Mouse (Mus musculus) lung, embryonic 14.5 days (tissue): ENCODE measurements at regions not wholly inside any gene's neighbourhood (a gene's known extent, or its start where the extent isn't known, plus 50 kb on each side); places are given as distances from the start of the nearest gene placed in this dataset.
A peak's percentile ranks its signal among the peaks of the same experiment; 100 is the strongest.

Source experiments
- ATAC-seq: fragments of 200-750 bp; cut with Nextera tagmentation; 2 replicates; pipeline ENCODE4 v1.8.0; 2017; ENCODE audit warnings: mild to moderate bottlenecking, moderate TSS enrichment, moderate library complexity; ENCODE audit not compliant: insufficient read depth
- DNase-seq: peaks from one replicate; pipeline ENCODE4 v3.0.0-alpha.2; 2015
- H3K27ac ChIP-seq: fragments of 300-500 bp; sonication (generic); 2 replicates; pipeline ENCODE4 v1.5.1; 2014; ENCODE audit warnings: low read depth, mild to moderate bottlenecking, moderate library complexity
- H3K27me3 ChIP-seq: fragments of 300-500 bp; sonication (generic); 2 replicates; pipeline ENCODE4 v1.6.1; 2014; ENCODE audit warnings: low read length, control low read depth; ENCODE audit not compliant: insufficient read depth
- H3K36me3 ChIP-seq: fragments of 300-500 bp; sonication (generic); 2 replicates; pipeline ENCODE4 v1.6.1; 2014; ENCODE audit warnings: control low read depth; ENCODE audit not compliant: insufficient read depth
- H3K4me1 ChIP-seq: fragments of 300-500 bp; sonication (generic); 2 replicates; pipeline ENCODE4 v1.6.1; 2014; ENCODE audit warnings: antibody characterized with exemption, control low read depth; ENCODE audit not compliant: insufficient read depth
- H3K4me2 ChIP-seq: fragments of 300-500 bp; sonication (generic); 2 replicates; pipeline ENCODE4 v1.6.1; 2014; ENCODE audit warnings: mild to moderate bottlenecking
- H3K4me3 ChIP-seq: fragments of 300-500 bp; sonication (generic); 2 replicates; pipeline ENCODE4 v1.5.1; 2014; ENCODE audit warnings: low read depth, low read length
- H3K9ac ChIP-seq: fragments of 300-500 bp; sonication (generic); 2 replicates; pipeline ENCODE4 v1.6.1; 2014
- H3K9me3 ChIP-seq: fragments of 300-500 bp; sonication (generic); 2 replicates; pipeline ENCODE4 v1.6.1; 2016; ENCODE audit warnings: low read depth, low read length, control low read depth
- CTCF ChIP-seq: IDR thresholded peaks from 2 replicates; pipeline ENCODE4 v1.5.1; 2016; ENCODE audit warnings: antibody characterized with exemption, low read depth
- WGBS: fragments of 180-500 bp; shearing (Covaris S2); extraction: QIAGEN DNeasy Blood & Tissue Kit; methylation state at CpG from one replicate; pipeline ENCODE4 v1.1.7; 2014; 5-methylcytosine and 5-hydroxymethylcytosine counted together

GRCm38 (mm10) chr6:148539207-148539960 is 95.2 kb upstream of the Tmtc1 start:
- no peak overlapping the region for H3K4me2 ChIP-seq
- no peak for TF ChIP-seq CTCF
- WGBS: 40% methylated on average over 4 of the region's 4 CpGs
- no peak overlapping the region for H3K4me3 ChIP-seq
- no peak for ATAC-seq
- H3K9me3 ChIP-seq: no peaks in the 10 kb centered on the region
- H3K27me3 ChIP-seq: no peaks in the 10 kb centered on the region
- no peaks in the 10 kb centered on the region for H3K4me1 ChIP-seq
- DNase-seq: no peak
- H3K9ac ChIP-seq: no peak overlapping the region
- no peaks in the 10 kb centered on the region for H3K36me3 ChIP-seq
- no peak overlapping the region for H3K27ac ChIP-seq

- no peak overlapping the region for H3K9ac ChIP-seq
- no peak for ATAC-seq
- 60% methylated on average over 4 of the region's 4 CpGs for WGBS
These were observed 90.2 kb upstream of the Tmtc1 start for GRCm38 (mm10) chr6:148534364-148534763.

GRCm38 (mm10) chr6:148531068-148531467 is 86.9 kb upstream of the Tmtc1 start:
- Histone ChIP-seq H3K4me3 (no peak overlapping the region), H3K27ac (no peak overlapping the region), H3K9me3 (no peaks in the 10 kb centered on the region), H3K4me1 (no peaks in the 10 kb centered on the region), H3K27me3 (no peaks in the 10 kb centered on the region), H3K4me2 (no peak overlapping the region), H3K9ac (no peak overlapping the region), H3K36me3 (no peaks in the 10 kb centered on the region)
- 84% methylated on average over 1 of the region's 1 CpGs for WGBS
- DNase-seq: peak; percentile 19
- TF ChIP-seq CTCF: no peak
- no peak for ATAC-seq

More at GRCm38 (mm10) chr6:148534364-148534763, 90.2 kb upstream of the Tmtc1 start:
- H3K36me3 ChIP-seq: no peaks in the 10 kb centered on the region
- H3K4me1 ChIP-seq: no peaks in the 10 kb centered on the region
- no peak overlapping the region for H3K4me3 ChIP-seq
- H3K9me3 ChIP-seq: no peaks in the 10 kb centered on the region
- no peak overlapping the region for H3K4me2 ChIP-seq
- no peak overlapping the region for H3K27ac ChIP-seq
- no peaks in the 10 kb centered on the region for H3K27me3 ChIP-seq
- peak; percentile 21 for DNase-seq
- no peak for TF ChIP-seq CTCF

- no peaks in the 10 kb centered on the region for H3K4me1 ChIP-seq
- no peaks in the 10 kb centered on the region for H3K36me3 ChIP-seq
- H3K4me2 ChIP-seq: no peak overlapping the region
- no peaks in the 10 kb centered on the region for H3K27me3 ChIP-seq
- ATAC-seq: no peak
- 85% methylated on average over 2 of the region's 2 CpGs for WGBS
- H3K9ac ChIP-seq: no peak overlapping the region
- no peak overlapping the region for H3K27ac ChIP-seq
- no peak for TF ChIP-seq CTCF
- no peak overlapping the region for H3K4me3 ChIP-seq
- H3K9me3 ChIP-seq: no peaks in the 10 kb centered on the region
- no peak for DNase-seq
These were observed 84.4 kb upstream of the Tmtc1 start for GRCm38 (mm10) chr6:148528611-148529010.

- no peak for DNase-seq
- H3K4me1 ChIP-seq: no peaks in the 10 kb centered on the region
- H3K9ac ChIP-seq: no peak overlapping the region
- H3K4me3 ChIP-seq: no peak overlapping the region
- H3K36me3 ChIP-seq: no peaks in the 10 kb centered on the region
- H3K27ac ChIP-seq: no peak overlapping the region
- no peak for ATAC-seq
- H3K4me2 ChIP-seq: no peak overlapping the region
- no peaks in the 10 kb centered on the region for H3K9me3 ChIP-seq
- 24% methylated on average over 1 of the region's 1 CpGs for WGBS
- TF ChIP-seq CTCF: no peak
- H3K27me3 ChIP-seq: no peaks in the 10 kb centered on the region
These were observed 78.7 kb upstream of the Tmtc1 start for GRCm38 (mm10) chr6:148522893-148523292.

- 39% methylated on average over 2 of the region's 2 CpGs for WGBS
- no peaks in the 10 kb centered on the region; the same call in 1 of the 2 replicates for H3K4me1 ChIP-seq
- no peak for ATAC-seq
These were observed 73.5 kb upstream of the Tmtc1 start for GRCm38 (mm10) chr6:148517536-148518245.

GRCm38 (mm10) chr6:148516654-148517053 is 72.5 kb upstream of the Tmtc1 start:
- Histone ChIP-seq H3K4me3 (no peak overlapping the region), H3K4me1 (no peaks in the 10 kb centered on the region; the same call in 1 of the 2 replicates), H3K4me2 (no peak overlapping the region), H3K9me3 (no peaks in the 10 kb centered on the region), H3K36me3 (no peaks in the 10 kb centered on the region), H3K27ac (no peak overlapping the region), H3K9ac (no peak overlapping the region), H3K27me3 (no peaks in the 10 kb centered on the region)
- no peak for TF ChIP-seq CTCF
- DNase-seq (no peak), ATAC-seq (no peak)
- WGBS: 73% methylated on average over 4 of the region's 4 CpGs

More at GRCm38 (mm10) chr6:148517536-148518245, 73.5 kb upstream of the Tmtc1 start:
- H3K9me3 ChIP-seq: no peaks in the 10 kb centered on the region
- H3K4me2 ChIP-seq: no peak overlapping the region
- no peak overlapping the region for H3K9ac ChIP-seq
- no peaks in the 10 kb centered on the region for H3K27me3 ChIP-seq
- no peaks in the 10 kb centered on the region for H3K36me3 ChIP-seq
- no peak overlapping the region for H3K27ac ChIP-seq
- no peak overlapping the region for H3K4me3 ChIP-seq
- DNase-seq: no peak
- no peak for TF ChIP-seq CTCF
